Comparison of ENCODE assay signal across 9 mouse cellular contexts in genomic region chr11:79806417-79806816, GRCm38 (mm10).
DNase-seq lines count a peak whose midpoint lies in the region; ATAC-seq and TF ChIP-seq lines count a peak whose summit lies in the region.
"Had no signal": no experiment of that assay in that cellular context is flagged by ENCODE, and none has a peak within 500 bp of the region (broad histone marks: within the 10 kb centered on the region; RNA-seq: fewer than 3 reads in every experiment).

No protein-coding gene starts in this region.

- DNase-seq in heart, adult 2 months = no peak
- DNase-seq in lung, postnatal 0 days (ENCODE audit: low spot score) = no peak
- DNase-seq in lung, postnatal 36 days = no peak
- no peak for DNase-seq in ovary, postnatal 14 days (ENCODE audit: low spot score)
- no peak for DNase-seq in MN1 (ENCODE audit: low spot score)
- DNase-seq: cerebellum, postnatal 25 days had no signal

- H3K4me3 ChIP-seq in heart, embryonic 12.5 days = no peak overlapping the region
- no peak overlapping the region for H3K4me3 ChIP-seq in heart, adult 2 months
- no peak overlapping the region for H3K4me3 ChIP-seq in lung, postnatal 0 days (ENCODE audit: low read depth, low read length)
- H3K4me3 ChIP-seq in hindbrain, embryonic 13.5 days = no peak overlapping the region
- H3K4me3 ChIP-seq in stomach, embryonic 14.5 days (ENCODE audit: low read depth, low read length) = no peak overlapping the region

- no peak for TF ChIP-seq CTCF in heart, adult 2 months (IDR thresholded peaks at IDR 0.05)
- no peak for TF ChIP-seq CTCF in lung, postnatal 0 days (IDR thresholded peaks at IDR 0.05)

- no peak overlapping the region for H3K9ac ChIP-seq in heart, embryonic 12.5 days
- H3K9ac ChIP-seq in heart, adult 2 months (ENCODE audit: low read depth, low read length) = no peak overlapping the region
- H3K9ac ChIP-seq in lung, postnatal 0 days (replicated peaks; ENCODE audit: low read depth) = no peak overlapping the region
- no peak overlapping the region for H3K9ac ChIP-seq in hindbrain, embryonic 13.5 days
- no peak overlapping the region for H3K9ac ChIP-seq in stomach, embryonic 14.5 days (replicated peaks; ENCODE audit: low read depth, low read length)

- TF ChIP-seq POLR2A in heart, adult 2 months (IDR thresholded peaks at IDR 0.05; ENCODE audit: insufficient read depth, low read depth, low read length) = no peak

- peaks cover 11% of the 10 kb centered on the region for H3K9me3 ChIP-seq in heart, embryonic 12.5 days (replicated peaks)
- no peaks in the 10 kb centered on the region for H3K9me3 ChIP-seq in lung, postnatal 0 days (ENCODE audit: low read length)
- no peaks in the 10 kb centered on the region for H3K9me3 ChIP-seq in hindbrain, embryonic 13.5 days
- no peaks in the 10 kb centered on the region for H3K9me3 ChIP-seq in stomach, embryonic 14.5 days (ENCODE audit: control insufficient read depth, low read depth, low read length)

- 67% methylated on average over 10 of the region's 10 CpGs for WGBS in heart, embryonic 12.5 days
- WGBS in heart, adult 2 months = 71% methylated on average over 10 of the region's 10 CpGs
- WGBS in lung, postnatal 0 days = 54% methylated on average over 10 of the region's 10 CpGs
- WGBS in hindbrain, embryonic 13.5 days = 76% methylated on average over 10 of the region's 10 CpGs
- WGBS in stomach, embryonic 14.5 days = 59% methylated on average over 10 of the region's 10 CpGs

- H3K27ac ChIP-seq in heart, embryonic 12.5 days (ENCODE audit: poor library complexity, severe bottlenecking) = peak overlapping the region; percentile 12; the same call in 1 of the 2 replicates
- no peak overlapping the region for H3K27ac ChIP-seq in heart, adult 2 months
- peak overlapping the region; percentile 66; the same call in 1 of the 2 replicates for H3K27ac ChIP-seq in lung, postnatal 0 days (ENCODE audit: low read length)
- H3K27ac ChIP-seq in hindbrain, embryonic 13.5 days = peak overlapping the region; percentile 44
- H3K27ac ChIP-seq in stomach, embryonic 14.5 days (ENCODE audit: low read length) = peak overlapping the region; percentile 90

- no peaks in the 10 kb centered on the region for H3K27me3 ChIP-seq in heart, embryonic 12.5 days (replicated peaks)
- no peaks in the 10 kb centered on the region for H3K27me3 ChIP-seq in heart, adult 2 months (ENCODE audit: control insufficient read depth, insufficient read depth, low read length)
- H3K27me3 ChIP-seq in lung, postnatal 0 days (replicated peaks; ENCODE audit: insufficient read depth, low read length) = no peaks in the 10 kb centered on the region
- H3K27me3 ChIP-seq in hindbrain, embryonic 13.5 days = no peaks in the 10 kb centered on the region
- no peaks in the 10 kb centered on the region for H3K27me3 ChIP-seq in stomach, embryonic 14.5 days (ENCODE audit: control insufficient read depth, insufficient read depth, low read length)

- no peaks in the 10 kb centered on the region for H3K36me3 ChIP-seq in heart, embryonic 12.5 days
- no peaks in the 10 kb centered on the region for H3K36me3 ChIP-seq in heart, adult 2 months (ENCODE audit: control insufficient read depth, insufficient read depth, low read length)
- H3K36me3 ChIP-seq in lung, postnatal 0 days (ENCODE audit: insufficient read depth, low read length) = no peaks in the 10 kb centered on the region
- no peaks in the 10 kb centered on the region for H3K36me3 ChIP-seq in hindbrain, embryonic 13.5 days
- H3K36me3 ChIP-seq in stomach, embryonic 14.5 days (ENCODE audit: control insufficient read depth, insufficient read depth, low read length) = no peaks in the 10 kb centered on the region

- no peaks in the 10 kb centered on the region for H3K79me2 ChIP-seq in heart, adult 2 months (replicated peaks; ENCODE audit: control insufficient read depth, insufficient read depth, low read length)

- TF ChIP-seq EP300 in heart, adult 2 months (IDR thresholded peaks at IDR 0.05; ENCODE audit: insufficient read depth, low read depth, low read length) = no peak
- no peak for TF ChIP-seq EP300 in lung, postnatal 0 days (IDR thresholded peaks at IDR 0.05)

- no peak overlapping the region for H3K4me2 ChIP-seq in heart, embryonic 12.5 days
- peak overlapping the region; percentile 29; the same call in 1 of the 2 replicates for H3K4me2 ChIP-seq in lung, postnatal 0 days (replicated peaks; ENCODE audit: low read depth, low read length)
- H3K4me2 ChIP-seq in hindbrain, embryonic 13.5 days = no peak overlapping the region
- peak overlapping the region; percentile 25 for H3K4me2 ChIP-seq in stomach, embryonic 14.5 days (replicated peaks; ENCODE audit: low read depth, low read length)

- ATAC-seq in heart, embryonic 12.5 days (ENCODE audit: insufficient number of reproducible peaks, low FRiP score) = no peak
- peak; percentile 11; the same call in 1 of the 2 replicates for ATAC-seq in lung, postnatal 0 days
- ATAC-seq in hindbrain, embryonic 13.5 days (ENCODE audit: low FRiP score) = no peak
- ATAC-seq in stomach, embryonic 14.5 days (ENCODE audit: insufficient number of reproducible peaks, insufficient read depth, low FRiP score, low read depth) = no peak

- intact Hi-C loops in heart, adult 2 months (cut with DNase I) = no loop called here

- peaks cover 18% of the 10 kb centered on the region for H3K4me1 ChIP-seq in heart, embryonic 12.5 days (replicated peaks)
- peaks cover 2% of the 10 kb centered on the region for H3K4me1 ChIP-seq in heart, adult 2 months (ENCODE audit: control insufficient read depth, insufficient read depth, low read length)
- peaks cover 12% of the 10 kb centered on the region; the same call in 1 of the 2 replicates for H3K4me1 ChIP-seq in lung, postnatal 0 days (ENCODE audit: insufficient read depth, low read depth, low read length)
- H3K4me1 ChIP-seq in hindbrain, embryonic 13.5 days (replicated peaks) = peaks cover 30% of the 10 kb centered on the region
- H3K4me1 ChIP-seq in stomach, embryonic 14.5 days (ENCODE audit: control insufficient read depth, insufficient read depth, low read length) = peaks cover 45% of the 10 kb centered on the region

Comparison
In these comparisons a context has a peak if more than half of its experiments do, and no peak if none do; other contexts are left out.
1. H3K4me2 ChIP-seq: peak in lung, postnatal 0 days (single experiment) and stomach, embryonic 14.5 days (single experiment); none in heart, embryonic 12.5 days (single experiment) and hindbrain, embryonic 13.5 days (single experiment).